Mouse (Mus musculus) kidney, adult 2 months (tissue): ENCODE measurements around the gene Gm17078.
"Not testable (repeated sequence)": the region's sequence is repeated elsewhere in the genome, so short reads cannot be mapped to it uniquely, and the experiment has no call there.

Experiments
- CTCF ChIP-seq: fragments of 200-500 bp; conservative IDR thresholded peaks from 2 replicates; pipeline ENCODE4 v1.5.1; 2011; ENCODE audit warnings: low read depth, mild to moderate bottlenecking, control low read depth, low read length, moderate library complexity, mixed read lengths; ENCODE audit not compliant: insufficient read depth, insufficient read length
- POLR2A ChIP-seq: fragments of 200-500 bp; IDR thresholded peaks from one replicate; pipeline ENCODE4 v1.6.1; 2011; ENCODE audit warnings: low read depth, low read length, control low read depth

DNA sequence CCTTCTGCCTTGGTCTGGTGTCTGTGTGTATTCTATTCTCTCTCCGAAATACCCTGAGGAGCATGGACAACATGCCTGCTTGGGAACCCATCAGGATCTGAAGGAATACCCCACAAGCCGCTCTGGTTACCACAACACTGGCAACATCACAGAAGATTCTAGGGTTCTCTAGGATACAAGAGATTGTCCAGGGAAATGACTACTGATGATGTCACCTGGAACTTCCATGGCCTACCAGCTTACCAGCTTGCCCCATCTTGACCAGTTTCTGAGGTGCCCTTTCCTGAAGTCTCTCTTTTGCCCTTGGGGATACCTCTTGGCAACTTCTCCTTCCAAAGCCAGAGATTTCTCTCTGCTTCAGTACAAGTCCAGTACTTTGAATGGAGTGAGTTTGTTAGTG lies 37.1 kb downstream of the Gm17078 start, which contains the start of gene Gm17175:
- not testable (repeated sequence) for TF ChIP-seq CTCF, POLR2A
